Mouse (Mus musculus) spleen, postnatal 4 days (tissue): ENCODE results near the gene Nup210l.

Experiments
- DNase-seq, 2 experiments: peaks; one replicate each; pipeline ENCODE4 v3.0.0; 2022; ENCODE audit warnings: low spot score in 2 of 2

The Nup210l gene

GRCm38 (mm10) chr3:90255784-90256353, 151.9 kb downstream of the Nup210l start:
- no peak for DNase-seq

DNA sequence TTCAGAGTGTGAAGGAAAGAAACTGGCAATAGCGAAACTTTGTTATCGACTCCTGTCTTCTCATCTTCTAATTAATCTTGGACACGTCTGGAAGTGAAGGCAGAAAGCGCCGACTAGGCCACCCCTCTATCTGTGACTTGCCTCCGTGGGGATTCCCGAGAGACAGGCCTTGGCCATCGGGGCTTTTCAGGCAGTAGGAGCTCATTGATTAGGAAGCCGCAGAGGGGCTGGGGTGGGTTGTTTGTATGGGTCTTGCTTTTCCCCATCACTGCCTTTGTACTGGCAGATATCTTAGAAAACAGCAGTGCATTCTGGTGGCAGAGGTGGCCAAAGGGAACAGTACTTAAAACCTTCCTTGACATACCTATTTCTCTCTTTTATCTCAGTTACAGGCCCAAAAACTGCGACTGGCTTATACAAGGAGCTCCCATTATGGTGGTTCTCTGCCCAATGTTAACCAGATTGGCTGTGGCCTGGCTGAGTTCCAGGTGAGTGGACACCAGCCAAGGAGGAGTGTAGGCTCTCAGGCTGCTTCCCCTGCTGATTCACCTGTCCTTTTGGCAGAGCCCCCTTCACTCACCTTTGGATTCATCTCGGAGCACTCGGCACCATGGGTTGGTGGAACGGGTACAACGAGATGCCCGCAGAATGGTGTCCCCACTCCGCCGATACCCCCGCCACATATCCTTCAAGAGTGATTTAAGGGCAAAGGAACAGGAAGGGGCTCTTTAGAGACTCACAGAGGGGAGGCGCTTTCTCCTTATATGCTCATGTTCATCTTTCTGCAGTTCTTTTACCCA, 153.0 kb downstream of the Nup210l start:
- no peak for DNase-seq

DNA sequence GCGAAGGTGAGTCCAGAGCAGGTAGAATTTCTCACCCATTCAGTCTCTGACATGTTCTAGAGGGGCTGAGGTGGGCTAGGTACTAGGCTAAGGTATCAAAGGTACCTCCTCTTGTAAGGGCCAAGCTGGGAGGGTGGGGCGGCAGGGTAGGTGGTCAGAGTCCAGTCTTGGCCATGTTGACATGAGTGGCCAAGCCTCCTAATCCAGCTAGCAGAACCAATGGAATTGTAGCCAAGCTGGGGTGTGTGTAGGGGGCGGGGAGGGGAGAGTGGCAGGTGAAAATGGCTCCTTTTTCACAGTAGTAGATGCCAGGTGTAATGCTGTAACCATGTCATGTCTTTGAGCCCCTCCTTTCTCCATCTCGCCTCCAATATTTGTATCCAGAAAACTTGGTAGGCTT, 154.6 kb downstream of the Nup210l start:
- DNase-seq, result no peak
